Mouse (Mus musculus): Measurements from ENCODE around the gene Rbpjl. TPM values are rescaled to one million over a fixed set of nuclear protein-coding genes. Genes with fewer than 3 reads are reported as not detected.

Gene Rbpjl
- total RNA-seq, 1 experiment from 2014 or later = not detected

- ATAC-seq (replicated peaks in 1 of 2; ENCODE audit: insufficient read depth in 1 of 2, low FRiP score in 2 of 2, low TSS enrichment in 1 of 2, low read depth in 1 of 2, poor library complexity in 2 of 2, severe bottlenecking in 2 of 2) = no peak
Observed at GRCm38 (mm10) chr2:164385927-164386763, 16.8 kb upstream of the Rbpjl start.

- peak; percentile 35 to 61 for ATAC-seq (replicated peaks in 1 of 2; ENCODE audit: insufficient read depth in 1 of 2, low FRiP score in 2 of 2, low TSS enrichment in 1 of 2, low read depth in 1 of 2, poor library complexity in 2 of 2, severe bottlenecking in 2 of 2)
Observed at GRCm38 (mm10) chr2:164386953-164387352, 16.0 kb upstream of the Rbpjl start.

GRCm38 (mm10) chr2:164389020-164389419, 13.9 kb upstream of the Rbpjl start, which contains the start of gene Slpi:
Slpi (minus strand) TSS chr2:164389095.
- ATAC-seq (replicated peaks in 1 of 2; ENCODE audit: insufficient read depth in 1 of 2, low FRiP score in 2 of 2, low TSS enrichment in 1 of 2, low read depth in 1 of 2, poor library complexity in 2 of 2, severe bottlenecking in 2 of 2) = no peak

GRCm38 (mm10) chr2:164389499-164389898, 13.4 kb upstream of the Rbpjl start:
- ATAC-seq (replicated peaks in 1 of 2; ENCODE audit: insufficient read depth in 1 of 2, low FRiP score in 2 of 2, low TSS enrichment in 1 of 2, low read depth in 1 of 2, poor library complexity in 2 of 2, severe bottlenecking in 2 of 2) = peak; percentile 91 to 95

GRCm38 (mm10) chr2:164393126-164393525, 9.8 kb upstream of the Rbpjl start:
- no peak for ATAC-seq (replicated peaks in 1 of 2; ENCODE audit: insufficient read depth in 1 of 2, low FRiP score in 2 of 2, low TSS enrichment in 1 of 2, low read depth in 1 of 2, poor library complexity in 2 of 2, severe bottlenecking in 2 of 2)

GRCm38 (mm10) chr2:164396076-164396475, 6.9 kb upstream of the Rbpjl start:
- ATAC-seq (replicated peaks in 1 of 2; ENCODE audit: insufficient read depth in 1 of 2, low FRiP score in 2 of 2, low TSS enrichment in 1 of 2, low read depth in 1 of 2, poor library complexity in 2 of 2, severe bottlenecking in 2 of 2) = no peak

- ATAC-seq (replicated peaks in 1 of 2; ENCODE audit: insufficient read depth in 1 of 2, low FRiP score in 2 of 2, low TSS enrichment in 1 of 2, low read depth in 1 of 2, poor library complexity in 2 of 2, severe bottlenecking in 2 of 2) = 0 out of 4 replicates have a peak, but pooled peaks of 1 of the 2 experiments have one; percentile 29
Observed at GRCm38 (mm10) chr2:164396911-164397310, 6.0 kb upstream of the Rbpjl start.

- no peak for ATAC-seq (replicated peaks in 1 of 2; ENCODE audit: insufficient read depth in 1 of 2, low FRiP score in 2 of 2, low TSS enrichment in 1 of 2, low read depth in 1 of 2, poor library complexity in 2 of 2, severe bottlenecking in 2 of 2)
Observed at GRCm38 (mm10) chr2:164403396-164404081, 598 bp downstream of the Rbpjl start.

- no peak for ATAC-seq (replicated peaks in 1 of 2; ENCODE audit: insufficient read depth in 1 of 2, low FRiP score in 2 of 2, low TSS enrichment in 1 of 2, low read depth in 1 of 2, poor library complexity in 2 of 2, severe bottlenecking in 2 of 2)
Observed at GRCm38 (mm10) chr2:164404082-164404990, 1.4 kb downstream of the Rbpjl start.

GRCm38 (mm10) chr2:164405060-164405459, 2.1 kb downstream of the Rbpjl start, which contains the start of gene Matn4:
Matn4 (minus strand) TSS chr2:164405160.
- no peak for ATAC-seq (replicated peaks in 1 of 2; ENCODE audit: insufficient read depth in 1 of 2, low FRiP score in 2 of 2, low TSS enrichment in 1 of 2, low read depth in 1 of 2, poor library complexity in 2 of 2, severe bottlenecking in 2 of 2)

- ATAC-seq (replicated peaks in 1 of 2; ENCODE audit: insufficient read depth in 1 of 2, low FRiP score in 2 of 2, low TSS enrichment in 1 of 2, low read depth in 1 of 2, poor library complexity in 2 of 2, severe bottlenecking in 2 of 2) = no peak
Observed at GRCm38 (mm10) chr2:164405519-164405918, 2.6 kb downstream of the Rbpjl start.

- peak; percentile 56 to 62 for ATAC-seq (replicated peaks in 1 of 2; ENCODE audit: insufficient read depth in 1 of 2, low FRiP score in 2 of 2, low TSS enrichment in 1 of 2, low read depth in 1 of 2, poor library complexity in 2 of 2, severe bottlenecking in 2 of 2)
Observed at GRCm38 (mm10) chr2:164407708-164408107, 4.8 kb downstream of the Rbpjl start.

- ATAC-seq (replicated peaks in 1 of 2; ENCODE audit: insufficient read depth in 1 of 2, low FRiP score in 2 of 2, low TSS enrichment in 1 of 2, low read depth in 1 of 2, poor library complexity in 2 of 2, severe bottlenecking in 2 of 2) = no peak
Observed at GRCm38 (mm10) chr2:164414167-164414566, 11.2 kb downstream of the Rbpjl start.

GRCm38 (mm10) chr2:164414581-164414980, 11.6 kb downstream of the Rbpjl start:
- no peak for ATAC-seq (replicated peaks in 1 of 2; ENCODE audit: insufficient read depth in 1 of 2, low FRiP score in 2 of 2, low TSS enrichment in 1 of 2, low read depth in 1 of 2, poor library complexity in 2 of 2, severe bottlenecking in 2 of 2)

GRCm38 (mm10) chr2:164417198-164417597, 14.3 kb downstream of the Rbpjl start:
- no peak for ATAC-seq (replicated peaks in 1 of 2; ENCODE audit: insufficient read depth in 1 of 2, low FRiP score in 2 of 2, low TSS enrichment in 1 of 2, low read depth in 1 of 2, poor library complexity in 2 of 2, severe bottlenecking in 2 of 2)

GRCm38 (mm10) chr2:164418308-164418875, 15.5 kb downstream of the Rbpjl start:
- ATAC-seq (replicated peaks in 1 of 2; ENCODE audit: insufficient read depth in 1 of 2, low FRiP score in 2 of 2, low TSS enrichment in 1 of 2, low read depth in 1 of 2, poor library complexity in 2 of 2, severe bottlenecking in 2 of 2) = no peak

GRCm38 (mm10) chr2:164419489-164419888, 16.5 kb downstream of the Rbpjl start:
- no peak for ATAC-seq (replicated peaks in 1 of 2; ENCODE audit: insufficient read depth in 1 of 2, low FRiP score in 2 of 2, low TSS enrichment in 1 of 2, low read depth in 1 of 2, poor library complexity in 2 of 2, severe bottlenecking in 2 of 2)
